Mouse (Mus musculus): ENCODE data around the gene Ptrhd1. TPM values are rescaled to one million over a fixed set of nuclear protein-coding genes. Genes with fewer than 3 reads are reported as not detected.
"Not testable (repeated sequence)": the region's sequence is repeated elsewhere in the genome, so short reads cannot be mapped to it uniquely, and the experiment has no call there.

Ptrhd1 gene
- polyA plus RNA-seq, 1 experiment from 2014 or later: 5.6 TPM

DNA sequence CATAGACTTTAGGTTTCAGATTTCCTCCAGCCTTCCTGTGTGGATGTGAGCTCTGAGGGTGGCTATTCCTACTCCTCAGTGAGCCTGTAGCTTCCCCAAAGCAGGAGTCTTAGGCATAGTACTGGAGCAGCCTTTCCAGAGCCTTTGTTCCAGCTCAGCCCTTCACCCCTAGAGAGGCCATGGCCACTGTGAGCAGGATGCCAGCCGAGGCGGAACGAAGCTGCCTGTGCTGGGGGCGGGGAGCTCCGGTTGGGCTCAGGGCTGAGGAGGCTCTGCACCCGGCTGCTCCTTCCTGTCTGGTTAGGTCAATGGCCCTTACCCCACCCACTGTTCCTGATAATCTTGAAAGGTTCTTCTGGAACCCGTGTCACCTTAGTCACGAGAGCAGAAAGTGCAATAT lies 20.9 kb upstream of the Ptrhd1 start:
- Histone ChIP-seq H3K4me1 (ENCODE audit: control insufficient read depth, insufficient read depth, low read length) (peaks cover 5% of the 10 kb centered on the region; the same call in 1 of the 2 replicates), H3K27ac (replicated peaks; ENCODE audit: low read depth, low read length) (no peak overlapping the region), H3K27me3 (ENCODE audit: control insufficient read depth, insufficient read depth, low read length) (no peaks in the 10 kb centered on the region), H3K4me2 (ENCODE audit: low read depth, severe bottlenecking) (no peak overlapping the region), H3K9me3 (ENCODE audit: control insufficient read depth, low read length) (no peaks in the 10 kb centered on the region), H3K4me3 (ENCODE audit: low read depth, low read length) (no peak overlapping the region), H3K36me3 (ENCODE audit: control insufficient read depth, insufficient read depth, low read length) (peaks cover 31% of the 10 kb centered on the region), H3K9ac (ENCODE audit: low read length) (no peak overlapping the region)
- WGBS: 81% methylated on average over 8 of the region's 8 CpGs
- ATAC-seq (ENCODE audit: insufficient number of reproducible peaks, low FRiP score, low TSS enrichment, low read depth): no peak
- no peak for DNase-seq (ENCODE audit: low spot score)

DNA sequence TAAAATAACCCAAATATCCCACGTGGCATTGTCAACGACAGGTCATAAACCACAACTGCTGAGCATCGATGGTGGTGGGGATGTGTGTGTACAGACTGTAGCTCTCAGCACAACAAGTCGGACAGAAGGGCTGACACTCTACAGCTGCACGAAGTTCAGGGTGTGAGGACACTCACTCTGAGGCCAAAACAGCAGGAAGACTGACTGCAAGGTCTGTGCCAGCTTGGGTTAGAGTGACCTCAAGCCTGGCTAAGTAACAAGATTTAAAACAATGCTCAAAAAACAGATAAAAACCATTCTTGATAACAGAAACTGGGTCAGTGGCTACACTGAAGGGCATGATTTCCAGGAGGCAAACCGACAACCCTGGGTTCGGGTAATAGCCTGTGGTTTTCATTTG lies 3.7 kb upstream of the Ptrhd1 start:
- Histone ChIP-seq H3K9ac (ENCODE audit: low read length) (no peak overlapping the region), H3K4me3 (ENCODE audit: low read depth, low read length) (no peak overlapping the region), H3K27me3 (ENCODE audit: control insufficient read depth, insufficient read depth, low read length) (no peaks in the 10 kb centered on the region), H3K4me2 (ENCODE audit: low read depth, severe bottlenecking) (no peak overlapping the region), H3K4me1 (ENCODE audit: control insufficient read depth, insufficient read depth, low read length) (peaks cover 3% of the 10 kb centered on the region; the same call in 1 of the 2 replicates), H3K9me3 (ENCODE audit: control insufficient read depth, low read length) (no peaks in the 10 kb centered on the region), H3K27ac (replicated peaks; ENCODE audit: low read depth, low read length) (no peak overlapping the region), H3K36me3 (ENCODE audit: control insufficient read depth, insufficient read depth, low read length) (peaks cover 16% of the 10 kb centered on the region)
- 89% methylated on average over 7 of the region's 7 CpGs for WGBS
- DNase-seq (ENCODE audit: low spot score) (no peak), ATAC-seq (ENCODE audit: insufficient number of reproducible peaks, low FRiP score, low TSS enrichment, low read depth) (no peak)

DNA sequence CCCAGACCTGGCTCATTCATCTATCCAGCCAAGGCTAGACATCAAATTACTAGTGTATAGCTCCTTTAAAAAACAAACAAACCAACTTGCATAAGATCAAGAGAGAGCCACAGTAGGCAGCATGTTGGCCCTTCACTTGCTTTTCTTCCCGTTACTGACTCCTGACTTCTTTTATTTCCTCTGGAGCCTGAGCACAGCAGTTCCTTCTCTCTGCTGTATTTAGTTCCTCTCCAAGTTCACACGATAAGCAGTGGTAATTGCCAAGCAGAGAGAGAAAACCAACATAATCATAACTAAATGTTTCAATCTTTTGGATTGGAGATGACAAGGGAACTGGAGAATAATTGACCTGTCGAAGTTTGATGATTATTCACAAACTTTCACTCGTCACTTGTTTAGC lies 1.1 kb upstream of the Ptrhd1 start:
- Histone ChIP-seq H3K9ac (ENCODE audit: low read length) (no peak overlapping the region), H3K4me1 (ENCODE audit: control insufficient read depth, insufficient read depth, low read length) (peaks cover 3% of the 10 kb centered on the region; the same call in 1 of the 2 replicates)
- WGBS: 54% methylated on average over 4 of the region's 4 CpGs

DNA sequence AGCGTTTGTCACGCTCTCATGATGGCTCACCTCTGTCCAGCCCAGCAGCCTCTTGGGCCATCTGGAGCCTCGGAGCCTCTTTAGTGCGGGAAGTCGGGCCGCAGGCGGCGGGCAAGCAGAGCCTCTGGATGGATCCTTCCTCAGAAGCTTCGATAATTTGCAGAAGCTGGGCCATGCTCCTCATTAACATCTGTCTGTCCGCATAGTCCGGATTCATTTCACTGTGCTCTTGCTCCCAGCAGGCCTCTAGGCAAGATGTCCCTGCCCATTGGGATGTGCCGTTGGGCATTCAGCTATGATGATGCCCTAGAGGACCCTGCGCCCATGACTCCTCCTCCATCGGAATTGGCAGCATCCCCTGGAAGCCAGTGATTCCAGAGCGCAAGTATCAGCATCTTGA lies 3.7 kb downstream of the Ptrhd1 start:
- no peaks in the 10 kb centered on the region for H3K27me3 ChIP-seq (ENCODE audit: control insufficient read depth, insufficient read depth, low read length)
- no peak for DNase-seq (ENCODE audit: low spot score)
- no peak overlapping the region for H3K4me3 ChIP-seq (ENCODE audit: low read depth, low read length)
- H3K4me1 ChIP-seq (ENCODE audit: control insufficient read depth, insufficient read depth, low read length): peaks cover 3% of the 10 kb centered on the region; the same call in 1 of the 2 replicates
- H3K4me2 ChIP-seq (ENCODE audit: low read depth, severe bottlenecking): no peak overlapping the region
- no peak for ATAC-seq (ENCODE audit: insufficient number of reproducible peaks, low FRiP score, low TSS enrichment, low read depth)
- H3K27ac ChIP-seq (replicated peaks; ENCODE audit: low read depth, low read length): no peak overlapping the region
- no peaks in the 10 kb centered on the region for H3K36me3 ChIP-seq (ENCODE audit: control insufficient read depth, insufficient read depth, low read length)
- WGBS: 96% methylated on average over 15 of the region's 15 CpGs
- H3K9ac ChIP-seq (ENCODE audit: low read length): no peak overlapping the region
- no peaks in the 10 kb centered on the region for H3K9me3 ChIP-seq (ENCODE audit: control insufficient read depth, low read length)

More for the DNA sequence above, 1.1 kb upstream of the Ptrhd1 start:
- no peaks in the 10 kb centered on the region for H3K9me3 ChIP-seq (ENCODE audit: control insufficient read depth, low read length)
- no peaks in the 10 kb centered on the region; the same call in none of the 2 replicates for H3K36me3 ChIP-seq (ENCODE audit: control insufficient read depth, insufficient read depth, low read length)
- no peaks in the 10 kb centered on the region for H3K27me3 ChIP-seq (ENCODE audit: control insufficient read depth, insufficient read depth, low read length)
- ATAC-seq (ENCODE audit: insufficient number of reproducible peaks, low FRiP score, low TSS enrichment, low read depth) (no peak), DNase-seq (ENCODE audit: low spot score) (no peak)
- H3K27ac ChIP-seq (replicated peaks; ENCODE audit: low read depth, low read length): no peak overlapping the region
- H3K4me3 ChIP-seq (ENCODE audit: low read depth, low read length): peak overlapping the region; percentile 65
- peak overlapping the region; percentile 62 for H3K4me2 ChIP-seq (ENCODE audit: low read depth, severe bottlenecking)

DNA sequence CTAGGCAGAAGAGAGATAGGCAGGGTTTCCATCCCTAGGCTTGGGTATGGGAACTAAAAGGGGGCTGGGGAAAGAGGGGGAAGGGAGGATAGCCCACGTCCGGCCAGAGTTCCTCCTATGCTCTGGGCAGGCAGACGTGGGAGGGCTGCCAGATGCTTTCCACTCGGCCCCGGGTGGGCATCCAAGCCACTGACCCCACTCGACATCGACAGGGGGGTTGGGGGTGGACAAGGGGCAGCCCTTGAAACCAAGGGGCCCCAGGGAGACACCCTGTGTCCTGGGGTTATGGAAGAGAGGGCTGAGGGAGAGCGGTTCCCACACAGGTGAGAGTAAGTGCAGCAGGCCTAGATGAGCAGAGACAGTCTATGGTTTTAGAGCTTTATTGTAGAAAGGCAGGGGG lies 6.5 kb downstream of the Ptrhd1 start:
- H3K27me3 ChIP-seq (ENCODE audit: control insufficient read depth, insufficient read depth, low read length); H3K27ac ChIP-seq (replicated peaks; ENCODE audit: low read depth, low read length); H3K36me3 ChIP-seq (ENCODE audit: control insufficient read depth, insufficient read depth, low read length); H3K4me3 ChIP-seq (ENCODE audit: low read depth, low read length); DNase-seq (ENCODE audit: low spot score); H3K9me3 ChIP-seq (ENCODE audit: control insufficient read depth, low read length); ATAC-seq (ENCODE audit: insufficient number of reproducible peaks, low FRiP score, low TSS enrichment, low read depth); H3K4me2 ChIP-seq (ENCODE audit: low read depth, severe bottlenecking); H3K4me1 ChIP-seq (ENCODE audit: control insufficient read depth, insufficient read depth, low read length); H3K9ac ChIP-seq (ENCODE audit: low read length): not testable (repeated sequence)
- WGBS: 75% methylated on average over 8 of the region's 8 CpGs

DNA sequence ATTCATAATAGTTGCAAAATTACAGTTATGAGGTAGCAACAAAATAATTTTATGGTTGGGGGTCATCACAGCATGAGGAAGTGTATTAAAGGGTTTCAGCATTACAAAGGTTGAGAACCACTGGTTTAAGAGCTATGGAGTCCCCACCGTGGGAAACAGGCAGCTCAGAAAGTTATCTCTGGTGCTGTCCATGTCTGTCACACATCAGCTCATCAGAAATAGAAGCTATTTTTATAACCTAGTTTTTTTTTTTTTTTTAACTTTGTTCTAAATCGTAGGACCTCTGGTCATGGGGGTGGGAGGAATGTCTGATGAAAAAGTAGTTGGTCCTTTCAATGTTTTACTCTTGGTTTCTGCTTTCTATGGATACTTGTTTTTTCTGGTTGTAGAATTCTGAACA lies 10.0 kb downstream of the Ptrhd1 start:
- WGBS: 87% methylated on average over 2 of the region's 2 CpGs
- Histone ChIP-seq H3K27me3 (ENCODE audit: control insufficient read depth, insufficient read depth, low read length) (no peaks in the 10 kb centered on the region), H3K36me3 (ENCODE audit: control insufficient read depth, insufficient read depth, low read length) (no peaks in the 10 kb centered on the region), H3K4me1 (ENCODE audit: control insufficient read depth, insufficient read depth, low read length) (no peaks in the 10 kb centered on the region), H3K9ac (ENCODE audit: low read length) (no peak overlapping the region), H3K4me3 (ENCODE audit: low read depth, low read length) (no peak overlapping the region), H3K4me2 (ENCODE audit: low read depth, severe bottlenecking) (no peak overlapping the region), H3K27ac (replicated peaks; ENCODE audit: low read depth, low read length) (no peak overlapping the region), H3K9me3 (ENCODE audit: control insufficient read depth, low read length) (no peaks in the 10 kb centered on the region)
- no peak for ATAC-seq (ENCODE audit: insufficient number of reproducible peaks, low FRiP score, low TSS enrichment, low read depth)
- no peak for DNase-seq (ENCODE audit: low spot score)

DNA sequence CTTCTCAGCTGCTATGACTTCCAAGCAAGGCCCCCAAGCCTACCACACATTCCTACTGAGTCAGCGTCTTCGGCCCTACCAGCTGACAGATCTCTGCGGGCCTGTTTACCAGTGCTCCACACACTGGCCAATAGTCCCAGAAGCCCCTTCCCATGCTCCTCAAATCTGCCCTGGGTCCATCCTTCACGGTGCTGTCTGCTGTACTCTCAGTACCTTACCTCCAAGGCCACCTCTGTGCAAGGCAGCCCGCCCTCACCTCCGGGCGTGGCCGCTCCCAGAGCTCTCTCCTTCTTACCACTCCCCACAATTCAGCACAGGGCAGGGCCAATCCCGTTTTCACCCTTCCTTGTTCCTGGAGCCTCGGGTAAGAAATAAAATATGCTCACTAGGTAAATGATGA lies 11.9 kb downstream of the Ptrhd1 start:
- H3K4me3 ChIP-seq (ENCODE audit: low read depth, low read length): no peak overlapping the region
- H3K9me3 ChIP-seq (ENCODE audit: control insufficient read depth, low read length): no peaks in the 10 kb centered on the region
- no peak overlapping the region for H3K9ac ChIP-seq (ENCODE audit: low read length)
- ATAC-seq (ENCODE audit: insufficient number of reproducible peaks, low FRiP score, low TSS enrichment, low read depth) (no peak), DNase-seq (ENCODE audit: low spot score) (no peak)
- H3K4me2 ChIP-seq (ENCODE audit: low read depth, severe bottlenecking): no peak overlapping the region
- 81% methylated on average over 10 of the region's 10 CpGs for WGBS
- no peaks in the 10 kb centered on the region for H3K4me1 ChIP-seq (ENCODE audit: control insufficient read depth, insufficient read depth, low read length)
- H3K36me3 ChIP-seq (ENCODE audit: control insufficient read depth, insufficient read depth, low read length): no peaks in the 10 kb centered on the region
- H3K27me3 ChIP-seq (ENCODE audit: control insufficient read depth, insufficient read depth, low read length): no peaks in the 10 kb centered on the region
- H3K27ac ChIP-seq (replicated peaks; ENCODE audit: low read depth, low read length): no peak overlapping the region

DNA sequence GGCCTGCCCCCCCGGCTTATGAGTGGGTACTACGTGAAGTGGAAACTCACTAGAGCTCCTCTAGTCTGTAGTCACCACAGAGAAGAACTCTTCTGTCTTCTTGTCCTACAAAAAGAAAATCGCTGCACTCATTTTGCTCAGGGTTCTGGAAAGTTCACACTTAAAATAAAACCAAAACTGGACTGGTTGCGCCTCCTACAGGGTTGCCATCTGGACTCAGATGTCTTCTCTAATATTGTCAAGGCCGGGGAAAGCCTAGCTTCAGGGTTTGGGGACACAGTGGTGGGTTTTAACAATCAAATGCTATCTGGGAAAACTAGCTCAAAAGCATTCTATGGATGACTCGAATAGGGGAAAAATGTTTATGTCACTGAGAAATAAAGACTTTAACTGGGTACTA lies 16.0 kb downstream of the Ptrhd1 start:
- Histone ChIP-seq H3K9me3 (ENCODE audit: control insufficient read depth, low read length) (no peaks in the 10 kb centered on the region), H3K27me3 (ENCODE audit: control insufficient read depth, insufficient read depth, low read length) (no peaks in the 10 kb centered on the region), H3K4me2 (ENCODE audit: low read depth, severe bottlenecking) (no peak overlapping the region), H3K9ac (ENCODE audit: low read length) (no peak overlapping the region), H3K27ac (replicated peaks; ENCODE audit: low read depth, low read length) (no peak overlapping the region), H3K4me1 (ENCODE audit: control insufficient read depth, insufficient read depth, low read length) (no peaks in the 10 kb centered on the region), H3K36me3 (ENCODE audit: control insufficient read depth, insufficient read depth, low read length) (no peaks in the 10 kb centered on the region), H3K4me3 (ENCODE audit: low read depth, low read length) (no peak overlapping the region)
- DNase-seq (ENCODE audit: low spot score) (no peak), ATAC-seq (ENCODE audit: insufficient number of reproducible peaks, low FRiP score, low TSS enrichment, low read depth) (no peak)
- WGBS: 86% methylated on average over 6 of the region's 6 CpGs

Measured in limb, embryonic 11.5 days (tissue).